Mouse (Mus musculus) C2C12 (cell line): ENCODE measurements around the gene Ntn3.

ENCODE experiments used
- CTCF ChIP-seq: IDR thresholded peaks from one replicate; pipeline ENCODE4 v1.5.1; 2011; ENCODE audit not compliant: control insufficient read depth, insufficient read depth, insufficient read length
- MAX ChIP-seq: IDR thresholded peaks from one replicate; pipeline ENCODE4 v1.6.1; 2011; ENCODE audit warnings: mild to moderate bottlenecking, control low read depth

- TF ChIP-seq CTCF (no peak), MAX (no peak)
Measured at GRCm38 (mm10) chr17:24201092-24201491, 8.2 kb downstream of the Ntn3 start.
